Mouse (Mus musculus) embryonic facial prominence, embryonic 15.5 days (tissue): Measurements from ENCODE around the gene Cngb1. TPM values are rescaled to one million over a fixed set of nuclear protein-coding genes. Genes with fewer than 3 reads are reported as not detected.

Experiments
- polyA plus RNA-seq: library from polyadenylated mRNA; unstranded; fragments of >200 nt; fragmentation: Nextera tagmentation; extraction: Ambion mirVana; gene quantifications from 2 replicates; pipeline ENCODE4 v1.2.1, GENCODE M21; 2015

Gene Cngb1
- polyA plus RNA-seq, 1 experiment from 2014 or later: 0.94 TPM

Other genes with a start within 250 kb of the Cngb1 start
- 24.9 and 28.7 TPM in 2 replicates for gene Katnb1, start 225.4 kb downstream of the Cngb1 start, polyA plus RNA-seq
- gene Kifc3, start 103.8 kb downstream of the Cngb1 start, polyA plus RNA-seq: 17.6 and 17.9 TPM in 2 replicates
- 0.39 and 0.51 TPM in 2 replicates for gene Tepp, start 4.0 kb upstream of the Cngb1 start, polyA plus RNA-seq
- 9.1 and 10.2 TPM in 2 replicates for gene Zfp319, start 25.4 kb upstream of the Cngb1 start, polyA plus RNA-seq
- gene Usb1, start 25.7 kb upstream of the Cngb1 start, polyA plus RNA-seq: 45.3 and 46.3 TPM in 2 replicates
- gene Mmp15, start 45.7 kb upstream of the Cngb1 start, polyA plus RNA-seq: 12.6 and 13.0 TPM in 2 replicates
- gene Cfap20, start 128.3 kb upstream of the Cngb1 start, polyA plus RNA-seq: 138 and 155 TPM in 2 replicates
- gene Csnk2a2, start 183.5 kb upstream of the Cngb1 start, polyA plus RNA-seq: 11.2 and 14.6 TPM in 2 replicates
- gene Ccdc113, start 227.5 kb upstream of the Cngb1 start, polyA plus RNA-seq: 7.5 and 12.8 TPM in 2 replicates